Mouse (Mus musculus) ES-E14 (cell line): ENCODE results near the gene Muc3. TPM values are rescaled to one million over a fixed set of nuclear protein-coding genes. Genes with fewer than 3 reads are reported as not detected.

Experiments used
- DNase-seq: peaks from one replicate; pipeline ENCODE4 v3.0.0-alpha.2; 2013; ENCODE audit warnings: low read depth, low spot score
- H3K27ac ChIP-seq: 2 replicates; pipeline ENCODE4 v1.5.1; 2012; ENCODE audit warnings: low read depth, mild to moderate bottlenecking, low read length, moderate library complexity, mixed read lengths; ENCODE audit not compliant: poor library complexity, insufficient read depth, severe bottlenecking
- H3K36me3 ChIP-seq: 2 replicates; pipeline ENCODE4 v1.6.1; 2012; ENCODE audit warnings: mild to moderate bottlenecking, low read length, moderate library complexity, mixed read lengths; ENCODE audit not compliant: control insufficient read depth, poor library complexity, insufficient read depth, severe bottlenecking
- H3K4me1 ChIP-seq, 2 experiments: fragments of 150-350 bp in 1 of 2; sonication (generic) in 1 of 2; 2 replicates each; pipeline ENCODE4 v1.6.1; 2012; ENCODE audit warnings: low read length in 2 of 2, mild to moderate bottlenecking in 1 of 2, mixed read lengths in 1 of 2; ENCODE audit not compliant: control insufficient read depth in 2 of 2, insufficient read depth in 2 of 2, poor library complexity in 1 of 2
- H3K4me3 ChIP-seq, 2 experiments: fragments of 150-350 bp in 1 of 2; sonication (generic) in 1 of 2; 2 replicates each; pipeline ENCODE4 v1.5.1; 2012; ENCODE audit warnings: low read length in 2 of 2, low read depth in 1 of 2, mild to moderate bottlenecking in 1 of 2, mixed read lengths in 1 of 2; ENCODE audit not compliant: insufficient read depth in 1 of 2, poor library complexity in 1 of 2, severe bottlenecking in 1 of 2
- H3K9ac ChIP-seq: 2 replicates; pipeline ENCODE4 v1.6.1; 2012; ENCODE audit warnings: low read depth, mild to moderate bottlenecking, low read length, mixed read lengths; ENCODE audit not compliant: poor library complexity, insufficient read depth, severe bottlenecking
- H3K9me3 ChIP-seq: fragments of 150-350 bp; sonication (generic); 2 replicates; pipeline ENCODE4 v1.6.1; 2012; ENCODE audit warnings: low read depth, mild to moderate bottlenecking, low read length; ENCODE audit not compliant: control insufficient read depth, insufficient read depth
- CHD2 ChIP-seq: IDR thresholded peaks from 2 replicates; pipeline ENCODE4 v1.6.1; 2014; ENCODE audit warnings: mild to moderate bottlenecking, low read depth, low read length, inconsistent platforms
- HCFC1 ChIP-seq: IDR thresholded peaks from 2 replicates; pipeline ENCODE4 v1.6.1; 2012; ENCODE audit warnings: low read length, inconsistent platforms, borderline replicate concordance; ENCODE audit not compliant: insufficient read depth
- MAFK ChIP-seq: IDR thresholded peaks from 2 replicates; pipeline ENCODE4 v1.6.1; 2014; ENCODE audit warnings: mild to moderate bottlenecking, low read depth, low read length, inconsistent platforms; ENCODE audit not compliant: insufficient read depth
- ZC3H11A ChIP-seq: IDR thresholded peaks from 2 replicates; pipeline ENCODE4 v1.6.1; 2012; ENCODE audit warnings: low read depth, mild to moderate bottlenecking, inconsistent platforms, low read length, borderline replicate concordance
- ZNF384 ChIP-seq: IDR thresholded peaks from 2 replicates; pipeline ENCODE4 v1.6.1; 2012; ENCODE audit warnings: low read depth, low read length, inconsistent platforms
- in situ Hi-C, 2 experiments: fragments of 600-800 bp; cut with MboI; formaldehyde crosslinking; loops; one replicate each; pipeline ENCODE4 v1.15.1; 2025; ENCODE audit warnings: low sequenced_read_pairs in 2 of 2, inconsistent platforms in 1 of 2; ENCODE audit not compliant: unreplicated experiment in 2 of 2
- total RNA-seq: library from RNA; depleted of rRNA; stranded (reverse); fragments of 300-350 nt; gene quantifications from 2 replicates; pipeline ENCODE4 v1.2.3, GENCODE M21; 2012; rRNA removed

The Muc3 gene
- total RNA-seq, 1 experiment, result 3.1 TPM

DNA sequence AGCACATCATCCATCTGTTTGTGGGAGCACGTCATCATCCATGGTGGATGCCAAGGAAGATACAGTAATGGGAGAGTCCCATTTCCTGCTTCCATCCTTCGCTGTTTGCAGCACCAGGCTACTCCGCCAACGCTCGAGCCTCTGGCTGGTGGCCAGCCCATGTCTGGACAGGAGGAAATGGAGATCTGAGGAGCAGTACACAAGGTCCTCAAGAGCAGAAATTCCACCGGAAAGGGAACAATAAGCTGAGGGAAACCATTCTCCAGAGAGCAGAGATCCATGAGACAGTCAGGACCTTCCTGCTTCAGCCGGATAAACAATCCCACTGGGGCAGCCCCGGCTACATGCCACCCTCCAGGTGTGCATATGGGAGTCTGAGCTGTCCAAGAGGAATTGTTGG, 61.7 kb downstream of the Muc3 start:
- TF ChIP-seq CHD2, result no peak
- TF ChIP-seq ZNF384, result no peak
- no peak for TF ChIP-seq MAFK
- no peak for DNase-seq
- Histone ChIP-seq H3K9ac (no peak overlapping the region), H3K4me1 (peaks cover 5 to 16% of the 10 kb centered on the region in 2 experiments; a peak in 3 of 4 replicates), H3K4me3 (no peak overlapping the region), H3K36me3 (peaks cover 3% of the 10 kb centered on the region; the same call in 1 of the 2 replicates), H3K9me3 (no peaks in the 10 kb centered on the region), H3K27ac (no peak overlapping the region)
- in situ Hi-C loops, result no loop called here

DNA sequence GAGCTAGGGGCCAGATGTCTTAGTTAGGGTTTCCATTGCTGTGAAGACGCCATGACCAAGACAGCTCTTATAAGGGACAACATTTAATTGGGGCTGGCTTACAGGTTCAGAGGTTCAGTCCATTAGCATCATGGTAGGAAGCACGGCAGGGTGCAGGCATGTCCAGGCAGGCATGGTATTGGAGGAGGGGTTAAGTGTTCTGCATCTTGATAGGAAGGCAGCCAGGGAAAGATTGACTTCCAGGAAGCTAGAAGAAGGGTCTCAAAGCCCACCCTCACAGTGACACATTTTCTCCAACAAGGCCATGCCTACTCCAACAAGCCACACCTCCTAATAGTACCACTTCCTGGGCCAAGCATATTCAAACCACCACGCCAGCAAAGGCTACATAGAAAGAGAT, 63.4 kb downstream of the Muc3 start:
- peak overlapping the region; percentile 71 for H3K27ac ChIP-seq
- in situ Hi-C loops, result no loop called here
- peaks cover 7 to 16% of the 10 kb centered on the region in 2 experiments; a peak in 3 of 4 replicates for H3K4me1 ChIP-seq
- H3K4me3 ChIP-seq, result no peak overlapping the region
- H3K9me3 ChIP-seq, result no peaks in the 10 kb centered on the region
- TF ChIP-seq ZC3H11A (no peak), ZNF384 (no peak), HCFC1 (no peak), MAFK (no peak), CHD2 (no peak)
- no peak overlapping the region for H3K9ac ChIP-seq
- no peak for DNase-seq
- peaks cover 3% of the 10 kb centered on the region; the same call in 1 of the 2 replicates for H3K36me3 ChIP-seq

DNA sequence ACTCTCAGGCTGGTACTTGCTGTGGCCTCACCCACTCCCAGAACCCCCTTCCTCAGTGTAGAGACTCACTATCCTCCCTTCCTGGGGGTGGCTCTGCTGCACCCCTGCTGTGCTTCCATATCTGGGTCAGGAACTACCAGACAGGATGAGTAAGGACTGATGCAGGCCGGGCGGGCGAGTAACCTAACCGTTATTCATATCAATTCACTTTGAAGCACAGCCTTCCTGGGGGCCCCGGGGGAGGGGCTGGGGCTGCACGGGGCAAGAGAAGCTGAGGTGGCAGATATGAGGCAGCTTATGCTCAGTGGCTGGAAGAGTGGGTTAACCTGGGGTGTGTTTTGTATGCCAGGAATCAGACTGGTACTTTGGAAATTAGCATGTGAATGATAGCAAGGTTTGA, 64.1 kb downstream of the Muc3 start:
- H3K9me3 ChIP-seq, result no peaks in the 10 kb centered on the region
- peaks cover 8 to 22% of the 10 kb centered on the region in 2 experiments for H3K4me1 ChIP-seq
- no peak for TF ChIP-seq ZNF384
- H3K36me3 ChIP-seq, result peaks cover 3% of the 10 kb centered on the region; the same call in 1 of the 2 replicates
- peak overlapping the region; percentile 70 for H3K27ac ChIP-seq
- H3K9ac ChIP-seq, result no peak overlapping the region
- in situ Hi-C loops, result no loop called here
- DNase-seq, result no peak
- no peak overlapping the region for H3K4me3 ChIP-seq

Other genes with a start within 250 kb of the Muc3 start
- 15.9 and 18.3 TPM in 2 replicates for gene Ift22, start 241.2 kb downstream of the Muc3 start, total RNA-seq
- 106 and 114 TPM in 2 replicates for gene Fis1, start 196.0 kb downstream of the Muc3 start, total RNA-seq
- gene Cldn15, start 182.7 kb downstream of the Muc3 start, total RNA-seq, result 0.94 and 1.4 TPM in 2 replicates
- 155 and 201 TPM in 2 replicates for gene Plod3, start 162.3 kb downstream of the Muc3 start, total RNA-seq
- gene Znhit1, start 161.3 kb downstream of the Muc3 start, total RNA-seq, result 41.2 and 46.0 TPM in 2 replicates
- 32.2 and 45.6 TPM in 2 replicates for gene Vgf, start 122.9 kb downstream of the Muc3 start, total RNA-seq
- 76.4 and 112 TPM in 2 replicates for gene Ap1s1, start 103.2 kb downstream of the Muc3 start, total RNA-seq
- gene Serpine1, start 77.1 kb downstream of the Muc3 start, total RNA-seq, result 91.8 and 166 TPM in 2 replicates
- 5.3 and 7.2 TPM in 2 replicates for gene Trim56, start 33.1 kb downstream of the Muc3 start, total RNA-seq
- 0.26 and 0.36 TPM in 2 replicates for gene Muc3a, start 63.1 kb upstream of the Muc3 start, total RNA-seq
- 0.31 TPM in 1 of 2 replicates, not detected in the other for gene Ache, start 138.2 kb upstream of the Muc3 start, total RNA-seq
- 3.6 and 6.3 TPM in 2 replicates for gene Ufsp1, start 145.3 kb upstream of the Muc3 start, total RNA-seq
- gene Srrt, start 158.4 kb upstream of the Muc3 start, total RNA-seq, result 350 and 528 TPM in 2 replicates
- 22.7 and 24.2 TPM in 2 replicates for gene Trip6, start 165.1 kb upstream of the Muc3 start, total RNA-seq
- gene Slc12a9, start 184.3 kb upstream of the Muc3 start, total RNA-seq, result 20.9 and 34.9 TPM in 2 replicates
- 34.3 and 58.8 TPM in 2 replicates for gene Ephb4, start 200.8 kb upstream of the Muc3 start, total RNA-seq